Mouse (Mus musculus) 3134 (cell line): ENCODE measurements around the gene Myo10.
"Not testable (repeated sequence)": the region's sequence is repeated elsewhere in the genome, so short reads cannot be mapped to it uniquely, and the experiment has no call there.

ENCODE experiments used
- DNase-seq: peaks from one replicate; pipeline ENCODE4 v3.0.0-alpha.2; 2011; ENCODE audit warnings: low spot score; ENCODE audit not compliant: insufficient read length; ENCODE audit errors: extremely low read depth

The Myo10 gene

GRCm38 (mm10) chr15:25715218-25715995 lies 93.1 kb downstream of the Myo10 start:
- DNase-seq = no peak

- no peak for DNase-seq
These were observed 93.7 kb downstream of the Myo10 start for GRCm38 (mm10) chr15:25715996-25716395.

DNA sequence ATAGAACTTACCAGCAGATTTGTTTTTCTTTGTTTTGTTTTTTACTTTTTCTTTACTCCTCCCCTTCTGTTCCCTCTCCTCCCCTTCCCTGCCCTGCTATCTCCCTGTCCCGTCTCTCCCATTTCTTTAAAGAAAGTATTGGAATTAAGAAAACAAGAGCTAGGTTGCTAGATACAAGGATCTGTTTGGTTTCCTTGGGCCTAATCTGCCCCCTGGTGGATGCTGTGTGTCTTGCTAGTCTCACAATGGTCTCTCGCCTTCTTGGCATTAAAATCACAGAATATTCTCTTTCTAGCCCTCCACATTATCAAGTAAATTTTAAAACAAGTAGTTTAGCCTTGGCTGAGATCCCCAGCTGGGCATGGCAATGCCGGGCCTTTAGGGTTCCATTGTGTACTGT lies 94.7 kb downstream of the Myo10 start:
- peak; percentile 42 for DNase-seq

- DNase-seq = not testable (repeated sequence)
These were observed 95.8 kb downstream of the Myo10 start for GRCm38 (mm10) chr15:25718104-25718503.

- DNase-seq = no peak
These were observed 96.9 kb downstream of the Myo10 start for GRCm38 (mm10) chr15:25719270-25719669.

- DNase-seq = no peak
These were observed 97.9 kb downstream of the Myo10 start for GRCm38 (mm10) chr15:25720263-25720662.

- DNase-seq = no peak
These were observed 101.2 kb downstream of the Myo10 start for GRCm38 (mm10) chr15:25723281-25724113.

- no peak for DNase-seq
These were observed 102.2 kb downstream of the Myo10 start for GRCm38 (mm10) chr15:25724549-25724948.

DNA sequence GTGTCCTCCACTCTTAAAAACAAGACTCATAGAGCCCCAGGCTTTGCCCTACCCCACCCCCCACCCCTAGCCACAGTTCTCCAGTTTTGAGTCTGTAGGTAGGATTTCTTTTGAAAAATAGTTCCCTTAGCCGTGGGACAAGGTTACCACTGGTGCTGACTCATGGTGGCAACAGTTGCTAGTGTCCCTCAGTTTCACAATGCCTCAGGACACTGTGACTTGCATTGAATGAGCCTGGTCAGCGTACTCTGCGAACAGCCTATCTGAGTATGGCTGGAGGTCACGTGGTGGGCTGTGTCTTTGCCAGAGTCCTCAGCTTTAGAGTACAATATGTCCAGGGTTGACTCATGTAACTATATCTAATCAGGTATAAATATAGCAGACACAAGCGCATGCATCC lies 104.5 kb downstream of the Myo10 start:
- DNase-seq = no peak

GRCm38 (mm10) chr15:25728501-25728900 lies 106.2 kb downstream of the Myo10 start:
- no peak for DNase-seq

DNA sequence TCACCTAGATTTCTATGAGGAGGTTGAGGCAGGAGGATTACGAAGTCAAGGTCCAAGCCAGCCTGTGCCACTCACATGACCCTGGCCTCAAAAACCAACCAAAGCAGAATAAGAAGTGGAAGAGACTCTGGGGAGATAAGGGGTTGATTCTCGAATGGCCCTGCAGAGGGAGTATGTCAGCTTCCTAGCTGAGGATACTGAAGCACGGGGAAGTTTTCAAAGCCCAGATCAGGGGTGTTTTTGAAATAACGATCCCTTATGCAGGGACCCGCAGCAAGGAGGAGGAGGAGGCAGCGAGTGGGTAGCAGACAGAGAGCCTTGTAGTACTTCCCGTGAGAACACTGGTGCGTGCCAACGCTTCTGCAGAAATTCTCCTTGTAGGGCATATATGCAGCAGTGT lies 108.7 kb downstream of the Myo10 start:
- DNase-seq = no peak

DNA sequence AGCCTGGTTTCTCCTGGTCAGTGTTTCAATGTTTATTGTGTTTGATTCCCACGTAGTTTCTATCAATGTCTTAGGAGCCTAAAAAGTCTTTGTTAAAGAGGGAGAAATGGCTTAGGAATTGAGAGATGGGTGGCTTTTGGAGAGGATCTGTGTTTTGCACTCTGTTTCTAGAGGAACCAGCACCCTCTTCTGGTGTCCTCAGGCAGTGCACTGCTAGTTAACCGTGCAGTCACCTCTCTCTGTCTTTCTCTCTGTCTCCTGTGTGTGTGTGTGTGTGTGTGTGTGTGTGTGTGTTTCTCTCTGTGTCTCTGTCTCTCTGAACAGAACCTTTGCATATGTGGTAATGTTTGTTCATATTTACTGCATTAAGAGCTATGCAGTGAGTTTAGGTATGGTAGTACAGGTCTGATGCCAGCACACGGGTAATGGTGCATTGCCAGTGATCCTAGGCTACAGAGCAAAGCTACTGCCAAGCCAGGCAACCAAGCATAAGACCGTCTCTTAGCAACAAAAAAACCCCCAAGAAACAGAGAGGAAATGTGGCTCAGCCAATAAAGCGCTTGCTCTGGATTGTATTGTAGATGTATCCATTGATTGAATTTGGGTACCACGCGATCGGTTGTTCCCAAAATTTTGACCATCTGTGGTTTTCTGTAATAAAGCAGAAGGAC lies 110.6 kb downstream of the Myo10 start:
- no peak for DNase-seq

DNA sequence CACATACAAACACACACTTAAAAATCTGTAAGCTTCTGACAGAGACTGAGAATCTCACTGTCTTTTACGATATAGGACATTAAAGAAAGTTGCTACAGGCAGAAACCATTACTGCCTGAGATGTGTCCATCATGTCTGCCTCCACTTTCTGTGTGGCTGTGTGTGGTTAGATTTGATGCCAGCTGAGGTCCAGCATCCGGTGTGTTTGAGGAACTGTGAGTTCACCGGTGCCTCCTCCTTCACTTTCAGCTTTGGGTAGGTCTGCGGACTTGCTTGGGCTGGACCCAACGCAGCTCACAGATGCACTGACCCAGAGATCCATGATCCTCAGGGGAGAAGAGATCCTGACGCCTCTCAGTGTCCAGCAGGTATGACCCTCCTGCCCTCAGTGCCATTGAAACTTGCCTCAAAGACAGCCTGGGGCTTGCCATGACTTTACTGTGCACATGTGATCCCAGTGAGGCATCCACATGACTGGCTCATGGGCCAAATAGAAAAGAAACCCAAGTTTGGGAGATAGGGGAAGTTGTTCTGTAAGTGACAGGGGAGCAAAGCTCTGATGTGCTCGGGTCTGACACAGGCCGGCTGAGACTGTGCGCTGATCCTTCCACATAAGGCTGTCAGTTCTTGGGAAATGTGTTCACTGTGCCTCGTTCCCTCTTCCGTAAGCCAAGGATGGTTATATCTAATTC lies 111.6 kb downstream of the Myo10 start:
- no peak for DNase-seq

GRCm38 (mm10) chr15:25736531-25736930 lies 114.2 kb downstream of the Myo10 start:
- no peak for DNase-seq

DNA sequence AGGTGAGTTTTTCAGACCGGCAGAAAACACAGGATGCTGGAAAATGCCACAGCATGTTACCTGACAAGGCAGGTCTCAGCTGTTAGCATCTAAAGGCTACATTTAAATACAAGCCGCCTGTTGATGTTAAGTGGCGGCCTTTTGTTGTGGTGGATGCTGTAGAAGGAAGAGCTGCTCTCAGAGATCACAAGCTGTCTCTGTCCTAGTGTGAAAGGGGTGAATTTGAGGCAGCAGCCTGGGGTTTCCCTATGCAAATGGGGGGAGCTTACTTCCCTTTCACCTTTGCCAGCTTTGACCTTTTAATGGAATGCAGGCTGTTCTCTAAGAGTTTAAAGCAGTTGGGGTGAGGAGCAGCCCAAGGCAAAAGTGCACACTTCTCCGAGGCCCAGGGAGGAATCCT lies 117.9 kb downstream of the Myo10 start:
- no peak for DNase-seq

- DNase-seq = no peak
These were observed 119.9 kb downstream of the Myo10 start for GRCm38 (mm10) chr15:25742196-25742595.

GRCm38 (mm10) chr15:25751510-25751909 lies 129.2 kb downstream of the Myo10 start:
- DNase-seq = no peak

GRCm38 (mm10) chr15:25752597-25752996 lies 130.3 kb downstream of the Myo10 start:
- DNase-seq = no peak

DNA sequence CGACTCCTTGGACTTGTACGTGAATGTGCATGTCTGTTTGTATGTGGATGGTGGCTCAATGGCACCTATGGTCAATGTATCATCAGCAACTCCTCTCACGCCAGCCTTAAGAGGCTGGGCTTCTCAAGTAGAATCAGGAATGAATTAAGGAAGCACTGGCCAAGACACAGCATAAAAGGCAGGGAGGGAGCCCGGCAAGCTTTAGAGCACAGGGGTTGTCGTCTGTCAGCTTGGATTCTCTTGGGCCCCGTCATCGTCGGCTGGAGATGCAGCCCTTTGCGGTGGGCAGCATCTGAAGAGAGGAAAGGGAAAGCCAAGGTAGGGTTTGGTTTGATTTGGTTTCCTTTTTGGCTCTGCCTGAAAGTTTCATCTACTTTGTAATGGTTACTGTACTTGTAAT lies 130.7 kb downstream of the Myo10 start:
- no peak for DNase-seq

DNA sequence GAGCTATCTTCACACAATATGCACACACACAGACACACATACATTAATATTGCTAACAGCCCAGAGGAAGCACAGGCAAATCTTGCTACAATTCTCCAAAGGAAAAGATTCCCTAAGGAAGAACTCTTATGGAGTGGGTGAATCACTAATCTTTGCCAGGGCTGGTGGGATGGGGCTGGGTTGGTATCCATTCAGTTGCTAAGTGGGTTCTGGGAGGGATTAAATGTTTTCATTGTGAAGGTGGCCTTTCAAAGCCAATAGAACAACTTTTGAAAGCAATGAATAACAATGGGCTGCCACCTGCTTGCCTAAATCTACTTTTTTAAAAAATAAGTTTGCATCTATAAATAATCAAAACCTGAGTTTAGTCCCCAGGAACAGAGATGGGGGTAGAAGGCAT lies 131.6 kb downstream of the Myo10 start:
- DNase-seq = no peak
